ENCODE assay signal across 8 mouse cellular contexts in the genomic region with DNA sequence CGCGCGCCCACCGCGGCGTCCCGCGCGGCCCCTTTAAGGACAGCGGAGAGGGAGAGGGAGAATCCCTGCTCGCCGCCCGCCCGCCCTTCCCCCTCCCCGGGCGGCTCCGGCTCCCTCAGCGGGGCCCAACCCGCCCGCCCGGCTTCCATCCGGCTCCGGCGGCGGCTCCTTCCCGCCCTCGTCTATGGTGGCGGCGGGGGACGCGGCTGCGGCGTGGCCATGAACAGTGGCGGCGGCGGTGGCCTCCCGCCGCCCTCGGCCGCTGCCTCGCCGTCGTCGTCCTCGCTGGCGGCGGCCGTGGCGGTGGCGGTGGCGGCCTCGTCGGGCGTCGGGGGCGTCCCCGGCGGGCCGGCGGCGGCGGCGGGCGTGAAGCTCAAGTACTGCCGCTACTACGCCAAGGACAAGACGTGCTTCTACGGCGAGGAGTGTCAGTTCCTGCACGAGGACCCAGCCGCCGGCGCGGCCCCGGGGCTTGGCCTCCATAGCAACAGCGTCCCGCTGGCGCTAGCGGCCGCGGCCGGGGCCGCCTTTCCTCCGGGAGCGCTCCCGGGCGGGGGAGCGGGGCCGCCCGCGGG. TPM values are rescaled to one million over a fixed set of nuclear protein-coding genes. Genes with fewer than 3 reads are reported as not detected.
DNase-seq lines count a peak whose midpoint lies in the region; ATAC-seq and TF ChIP-seq lines count a peak whose summit lies in the region.

No protein-coding gene starts in this region.

- H3K4me2 ChIP-seq in embryonic facial prominence, embryonic 11.5 days (ENCODE audit: low read depth, low read length): peak overlapping the region; percentile 59
- H3K4me2 ChIP-seq in heart, embryonic 14.5 days (ENCODE audit: low read length): peak overlapping the region; percentile 81
- H3K4me2 ChIP-seq in lung, postnatal 0 days (replicated peaks; ENCODE audit: low read depth, low read length): peak overlapping the region; percentile 73

- H3K27me3 ChIP-seq in C2C12 (ENCODE audit: control insufficient read depth, insufficient read depth, insufficient read length): no peaks in the 10 kb centered on the region
- no peaks in the 10 kb centered on the region for H3K27me3 ChIP-seq in embryonic facial prominence, embryonic 11.5 days (ENCODE audit: control insufficient read depth, insufficient read depth, low read length)
- no peaks in the 10 kb centered on the region for H3K27me3 ChIP-seq in heart, embryonic 14.5 days (ENCODE audit: control insufficient read depth, insufficient read depth, low read length)
- H3K27me3 ChIP-seq in lung, postnatal 0 days (replicated peaks; ENCODE audit: insufficient read depth, low read length): no peaks in the 10 kb centered on the region

- H3K4me1 ChIP-seq in embryonic facial prominence, embryonic 11.5 days (ENCODE audit: control insufficient read depth, insufficient read depth, low read length): no peaks in the 10 kb centered on the region
- peaks cover 10 to 37% of the 10 kb centered on the region in 2 experiments for H3K4me1 ChIP-seq in heart, embryonic 14.5 days (ENCODE audit: control insufficient read depth in 2 of 2, insufficient read depth in 2 of 2, low read length in 2 of 2)
- H3K4me1 ChIP-seq in lung, postnatal 0 days (ENCODE audit: insufficient read depth, low read depth, low read length): peaks cover 7% of the 10 kb centered on the region; the same call in 1 of the 2 replicates

- no peak for TF ChIP-seq CTCF in C2C12 (IDR thresholded peaks at IDR 0.05; ENCODE audit: control insufficient read depth, insufficient read depth, insufficient read length)
- no peak for TF ChIP-seq CTCF in lung, postnatal 0 days (IDR thresholded peaks at IDR 0.05)

- H3K9me3 ChIP-seq in embryonic facial prominence, embryonic 11.5 days (replicated peaks; ENCODE audit: control insufficient read depth, low read length): no peaks in the 10 kb centered on the region
- H3K9me3 ChIP-seq in heart, embryonic 14.5 days (ENCODE audit: control insufficient read depth, low read length): no peaks in the 10 kb centered on the region
- no peaks in the 10 kb centered on the region for H3K9me3 ChIP-seq in lung, postnatal 0 days (ENCODE audit: low read length)

- whole genome bisulfite sequencing in embryonic facial prominence, embryonic 11.5 days: under 1% methylated on average over 52 of the region's 91 CpGs
- under 1% methylated on average over 63 of the region's 91 CpGs for WGBS in heart, embryonic 14.5 days
- WGBS in lung, postnatal 0 days: under 1% methylated on average over 29 of the region's 91 CpGs

- H3K79me3 ChIP-seq in C2C12 (ENCODE audit: low read depth): peaks cover 41% of the 10 kb centered on the region

- peak overlapping the region; percentile 100 for H3ac ChIP-seq in C2C12 (ENCODE audit: control insufficient read depth, insufficient read length, low read depth)

- ATAC-seq in embryonic facial prominence, embryonic 11.5 days (replicated peaks; ENCODE audit: insufficient number of reproducible peaks, low FRiP score, low TSS enrichment, low read depth): peak; percentile 86
- peak; percentile 83 for ATAC-seq in heart, embryonic 14.5 days (ENCODE audit: insufficient number of reproducible peaks, insufficient read depth, low FRiP score, low read depth)
- peak; percentile 91 for ATAC-seq in lung, postnatal 0 days
- ATAC-seq in megakaryocyte progenitor cell, adult 5-6 weeks (replicated peaks; ENCODE audit: poor library complexity): no peak

- peaks cover 60% of the 10 kb centered on the region for H3K79me2 ChIP-seq in C2C12 (ENCODE audit: control insufficient read depth, insufficient read depth)

- no peak for TF ChIP-seq EP300 in lung, postnatal 0 days (IDR thresholded peaks at IDR 0.05)

- H3K9ac ChIP-seq in embryonic facial prominence, embryonic 11.5 days (replicated peaks; ENCODE audit: low read length): peak overlapping the region; percentile 98
- peak overlapping the region; percentile 99 for H3K9ac ChIP-seq in heart, embryonic 14.5 days (ENCODE audit: low read length)
- H3K9ac ChIP-seq in lung, postnatal 0 days (replicated peaks; ENCODE audit: low read depth): peak overlapping the region; percentile 94

- peak overlapping the region; percentile 98 for H3K27ac ChIP-seq in embryonic facial prominence, embryonic 11.5 days (replicated peaks; ENCODE audit: low read depth, low read length)
- peak overlapping the region; percentile 96 for H3K27ac ChIP-seq in heart, embryonic 14.5 days (replicated peaks in 1 of 2; ENCODE audit: control insufficient read depth in 1 of 2, insufficient read depth in 1 of 2, low read depth in 2 of 2, low read length in 2 of 2)
- peak overlapping the region; percentile 100 for H3K27ac ChIP-seq in lung, postnatal 0 days (ENCODE audit: low read length)

- H3K4me3 ChIP-seq in C2C12 (ENCODE audit: insufficient read depth, poor library complexity, severe bottlenecking): peak overlapping the region; percentile 79
- peak overlapping the region; percentile 99 for H3K4me3 ChIP-seq in embryonic facial prominence, embryonic 11.5 days (ENCODE audit: low read depth, low read length)
- peak overlapping the region; percentile 92 to 100 for H3K4me3 ChIP-seq in heart, embryonic 14.5 days (ENCODE audit: control insufficient read depth in 1 of 2, insufficient read depth in 1 of 2, low read depth in 1 of 2, low read length in 2 of 2)
- peak overlapping the region; percentile 99 for H3K4me3 ChIP-seq in lung, postnatal 0 days (ENCODE audit: low read depth, low read length)

- peaks cover 11% of the 10 kb centered on the region for H3K36me3 ChIP-seq in C2C12 (ENCODE audit: control insufficient read depth, insufficient read depth)
- H3K36me3 ChIP-seq in embryonic facial prominence, embryonic 11.5 days (replicated peaks; ENCODE audit: control insufficient read depth, insufficient read depth, low read depth, low read length): no peaks in the 10 kb centered on the region
- peaks cover 4% of the 10 kb centered on the region; the same call in 1 of the 2 replicates for H3K36me3 ChIP-seq in heart, embryonic 14.5 days (ENCODE audit: control insufficient read depth, insufficient read depth, low read length)
- peaks cover 7% of the 10 kb centered on the region; the same call in 1 of the 2 replicates for H3K36me3 ChIP-seq in lung, postnatal 0 days (ENCODE audit: insufficient read depth, low read length)

- peak; percentile 59 for DNase-seq in Muller cell, postnatal 12 days (ENCODE audit: inconsistent ontology term)
- DNase-seq in embryonic facial prominence, embryonic 11.5 days (ENCODE audit: low spot score): peak; percentile 40
- peak; percentile 35 to 73 for DNase-seq in kidney, postnatal 25 days
- peak; percentile 68 for DNase-seq in lung, postnatal 0 days (ENCODE audit: low spot score)
- peak; percentile 58 for DNase-seq in retina, embryonic 14.5 days (ENCODE audit: low spot score)

TF ChIP-seq in C2C12, 6 proteins besides CTCF, POLR2A, EP300 and RAD21:
- no peak for TF ChIP-seq FOSL1 (IDR thresholded peaks at IDR 0.05; ENCODE audit: insufficient read depth, low read length, poor library complexity, severe bottlenecking)
- TF ChIP-seq MYOG (IDR thresholded peaks at IDR 0.05; ENCODE audit: control insufficient read depth, extremely low read depth, insufficient read length): no peak
- no peak for TF ChIP-seq MAX (IDR thresholded peaks at IDR 0.05)
- TF ChIP-seq CEBPB (IDR thresholded peaks at IDR 0.05; ENCODE audit: low read depth): no peak
- TF ChIP-seq USF1 (IDR thresholded peaks at IDR 0.05; ENCODE audit: low read depth): no peak
- no peak for TF ChIP-seq MYOD1 (IDR thresholded peaks at IDR 0.05; ENCODE audit: control insufficient read depth, insufficient read length, low read depth)

RNA-seq across cellular contexts. Expression of gene Pan3, which starts 0.5 kb away (rescaled TPM):
- 12.8 TPM for polyA plus RNA-seq in C2C12 (2012; fragmentation: generic; extraction: Trizol)
- polyA plus RNA-seq in embryonic facial prominence, embryonic 11.5 days (2014; fragmentation: Nextera tagmentation; extraction: Ambion mirVana): 41.2 and 41.8 TPM in 2 replicates
- polyA plus RNA-seq in heart, embryonic 14.5 days (2014; fragmentation: Nextera tagmentation; extraction: Ambion mirVana): 54.5 and 55.8 TPM in 2 replicates
- 77.8 and 79.6 TPM in 2 replicates for polyA plus RNA-seq in lung, postnatal 0 days (2015; fragmentation: Nextera tagmentation; extraction: Ambion mirVana)
- total RNA-seq in megakaryocyte progenitor cell, adult 5-6 weeks (2015): 385 and 404 TPM in 2 replicates
- 156 and 215 TPM in 2 replicates for total RNA-seq in megakaryocyte progenitor cell, adult 5-6 weeks (2017)

RNA-seq across cellular contexts. Expression of gene Flt3, which starts 30.2 kb away (rescaled TPM):
- polyA plus RNA-seq in C2C12 (2012; fragmentation: generic; extraction: Trizol): 0.01 TPM
- polyA plus RNA-seq in embryonic facial prominence, embryonic 11.5 days (2014; fragmentation: Nextera tagmentation; extraction: Ambion mirVana): 0.27 and 0.31 TPM in 2 replicates
- 0.08 TPM in 1 of 2 replicates, not detected in the other for polyA plus RNA-seq in heart, embryonic 14.5 days (2014; fragmentation: Nextera tagmentation; extraction: Ambion mirVana)
- polyA plus RNA-seq in lung, postnatal 0 days (2015; fragmentation: Nextera tagmentation; extraction: Ambion mirVana): 0.24 and 0.31 TPM in 2 replicates
- 8.9 and 14.2 TPM in 2 replicates for total RNA-seq in megakaryocyte progenitor cell, adult 5-6 weeks (2015)
- 18.3 and 22.9 TPM in 2 replicates for total RNA-seq in megakaryocyte progenitor cell, adult 5-6 weeks (2017)
